Mouse (Mus musculus) hindbrain, embryonic 11.5 days (tissue): ENCODE results near the gene Rd3l. TPM values are rescaled to one million over a fixed set of nuclear protein-coding genes. Genes with fewer than 3 reads are reported as not detected.

Experiments
- ATAC-seq: fragments of 200-750 bp; cut with Nextera tagmentation; 2 replicates; pipeline ENCODE4 v1.8.0; 2017; ENCODE audit warnings: mild to moderate bottlenecking, moderate TSS enrichment, moderate library complexity; ENCODE audit not compliant: low FRiP score
- DNase-seq: peaks from one replicate; pipeline ENCODE4 v3.0.0-alpha.2; 2015; ENCODE audit warnings: low spot score
- H3K27ac ChIP-seq: fragments of 300-500 bp; sonication (generic); 2 replicates; pipeline ENCODE4 v1.5.1; 2014; ENCODE audit warnings: mild to moderate bottlenecking, low read depth, low read length
- H3K27me3 ChIP-seq: fragments of 300-500 bp; sonication (generic); 2 replicates; pipeline ENCODE4 v1.6.1; 2014; ENCODE audit warnings: mild to moderate bottlenecking, low read length, moderate library complexity, mixed read lengths; ENCODE audit not compliant: control insufficient read depth, insufficient read depth
- H3K36me3 ChIP-seq: fragments of 300-500 bp; sonication (generic); 2 replicates; pipeline ENCODE4 v1.6.1; 2014; ENCODE audit warnings: mild to moderate bottlenecking, low read length, moderate library complexity, mixed read lengths; ENCODE audit not compliant: control insufficient read depth, insufficient read depth
- H3K4me1 ChIP-seq: fragments of 300-500 bp; sonication (generic); replicated peaks from 2 replicates; pipeline ENCODE4 v1.6.1; 2014; ENCODE audit warnings: low read length, mixed read lengths; ENCODE audit not compliant: control insufficient read depth, insufficient read depth
- H3K4me2 ChIP-seq: fragments of 300-500 bp; sonication (generic); replicated peaks from 2 replicates; pipeline ENCODE4 v1.6.1; 2014; ENCODE audit warnings: mild to moderate bottlenecking, low read depth, low read length
- H3K4me3 ChIP-seq: fragments of 300-500 bp; sonication (generic); 2 replicates; pipeline ENCODE4 v1.5.1; 2014; ENCODE audit warnings: low read depth, low read length
- H3K9ac ChIP-seq: fragments of 300-500 bp; sonication (generic); 2 replicates; pipeline ENCODE4 v1.6.1; 2014; ENCODE audit warnings: low read depth, low read length
- H3K9me3 ChIP-seq: fragments of 300-500 bp; sonication (generic); 2 replicates; pipeline ENCODE4 v1.6.1; 2016; ENCODE audit warnings: low read length; ENCODE audit not compliant: control insufficient read depth
- WGBS: fragments of 180-500 bp; shearing (Covaris S2); extraction: QIAGEN DNeasy Blood & Tissue Kit; methylation state at CpG from one replicate; pipeline ENCODE4 v1.1.7; 2014; 5-methylcytosine and 5-hydroxymethylcytosine counted together
- polyA plus RNA-seq: library from polyadenylated mRNA; unstranded; fragments of >200 nt; fragmentation: Nextera tagmentation; extraction: Ambion mirVana; gene quantifications from 2 replicates; pipeline ENCODE4 v1.2.1, GENCODE M21; 2014

The Rd3l gene
- polyA plus RNA-seq, 1 experiment from 2014 or later, result not detected

- WGBS, result 67% methylated on average over 6 of the region's 6 CpGs
- H3K27ac ChIP-seq, result no peak overlapping the region
- H3K36me3 ChIP-seq, result no peaks in the 10 kb centered on the region
- H3K4me1 ChIP-seq, result no peaks in the 10 kb centered on the region
- no peak overlapping the region for H3K9ac ChIP-seq
- no peak overlapping the region for H3K4me2 ChIP-seq
- no peak overlapping the region for H3K4me3 ChIP-seq
- ATAC-seq, result no peak
- H3K9me3 ChIP-seq, result no peaks in the 10 kb centered on the region
- no peak for DNase-seq
- no peaks in the 10 kb centered on the region for H3K27me3 ChIP-seq
These were observed 4.0 kb downstream of the Rd3l start for GRCm38 (mm10) chr12:111977138-111977537.

- Histone ChIP-seq H3K27me3 (no peaks in the 10 kb centered on the region), H3K4me2 (no peak overlapping the region), H3K27ac (no peak overlapping the region), H3K4me1 (no peaks in the 10 kb centered on the region), H3K36me3 (no peaks in the 10 kb centered on the region), H3K9me3 (no peaks in the 10 kb centered on the region), H3K9ac (no peak overlapping the region), H3K4me3 (no peak overlapping the region)
- no peak for DNase-seq
- no peak for ATAC-seq
- WGBS, result 85% methylated on average over 6 of the region's 6 CpGs
These were observed 6.5 kb downstream of the Rd3l start for GRCm38 (mm10) chr12:111974578-111974977.

- Histone ChIP-seq H3K4me3 (no peak overlapping the region), H3K27ac (no peak overlapping the region), H3K4me2 (no peak overlapping the region), H3K9ac (no peak overlapping the region), H3K36me3 (no peaks in the 10 kb centered on the region), H3K9me3 (no peaks in the 10 kb centered on the region), H3K27me3 (no peaks in the 10 kb centered on the region), H3K4me1 (no peaks in the 10 kb centered on the region)
- WGBS, result 92% methylated on average over 10 of the region's 10 CpGs
- ATAC-seq (no peak), DNase-seq (no peak)
These were observed 8.6 kb downstream of the Rd3l start for GRCm38 (mm10) chr12:111972504-111972903.

GRCm38 (mm10) chr12:111971231-111971686 is 9.9 kb downstream of the Rd3l start, which contains the start of gene Tdrd9:
Gene Tdrd9 (plus strand): TSS chr12:111971559.
- H3K27me3 ChIP-seq, result no peaks in the 10 kb centered on the region
- peaks cover 1% of the 10 kb centered on the region; the same call in 1 of the 2 replicates for H3K4me1 ChIP-seq
- H3K27ac ChIP-seq, result no peak within 1 kb of the TSS
- no peak within 1 kb of the TSS for H3K4me3 ChIP-seq
- no peak for DNase-seq
- no peaks in the 10 kb centered on the region for H3K9me3 ChIP-seq
- ATAC-seq, result no peak
- H3K4me2 ChIP-seq, result no peak within 1 kb of the TSS
- H3K36me3 ChIP-seq, result no peaks in the 10 kb centered on the region
- H3K9ac ChIP-seq, result no peak within 1 kb of the TSS
- 88% methylated on average over 18 of the region's 18 CpGs for WGBS

GRCm38 (mm10) chr12:111970085-111970484 is 11.0 kb downstream of the Rd3l start:
- Histone ChIP-seq H3K4me2 (no peak overlapping the region), H3K27me3 (no peaks in the 10 kb centered on the region), H3K9ac (no peak overlapping the region), H3K4me3 (no peak overlapping the region), H3K36me3 (no peaks in the 10 kb centered on the region), H3K27ac (no peak overlapping the region), H3K9me3 (no peaks in the 10 kb centered on the region), H3K4me1 (peaks cover 2% of the 10 kb centered on the region; the same call in 1 of the 2 replicates)
- ATAC-seq (no peak), DNase-seq (no peak)
- 82% methylated on average over 4 of the region's 4 CpGs for WGBS

GRCm38 (mm10) chr12:111966683-111967173 is 14.4 kb downstream of the Rd3l start, which contains the start of gene Atp5mpl:
Gene Atp5mpl (minus strand): TSS chr12:111966977.
- Histone ChIP-seq H3K9me3 (no peaks in the 10 kb centered on the region), H3K27ac (peak within 1 kb of the TSS; percentile 20; the same call in 1 of the 2 replicates), H3K4me1 (peaks cover 2% of the 10 kb centered on the region; the same call in 1 of the 2 replicates), H3K4me2 (peak within 1 kb of the TSS; percentile 92), H3K9ac (peak within 1 kb of the TSS; percentile 96), H3K27me3 (no peaks in the 10 kb centered on the region), H3K36me3 (no peaks in the 10 kb centered on the region), H3K4me3 (peak within 1 kb of the TSS; percentile 90)
- DNase-seq (peak; percentile 98), ATAC-seq (peak; percentile 90)
- under 1% methylated on average over 37 of the region's 37 CpGs for WGBS

- peaks cover 7% of the 10 kb centered on the region for H3K36me3 ChIP-seq
- no peaks in the 10 kb centered on the region for H3K27me3 ChIP-seq
- H3K9ac ChIP-seq, result no peak overlapping the region
- ATAC-seq (no peak), DNase-seq (no peak)
- no peak overlapping the region for H3K27ac ChIP-seq
- WGBS, result 86% methylated on average over 5 of the region's 5 CpGs
- H3K4me1 ChIP-seq, result peaks cover 2% of the 10 kb centered on the region; the same call in 1 of the 2 replicates
- no peak overlapping the region for H3K4me2 ChIP-seq
- no peak overlapping the region for H3K4me3 ChIP-seq
- no peaks in the 10 kb centered on the region for H3K9me3 ChIP-seq
These were observed 17.8 kb downstream of the Rd3l start for GRCm38 (mm10) chr12:111963339-111963738.

- ATAC-seq (peak; percentile 54; the same call in 1 of the 2 replicates), DNase-seq (peak; percentile 79)
- no peak overlapping the region for H3K4me3 ChIP-seq
- no peaks in the 10 kb centered on the region for H3K27me3 ChIP-seq
- H3K9me3 ChIP-seq, result no peaks in the 10 kb centered on the region
- no peak overlapping the region for H3K27ac ChIP-seq
- H3K9ac ChIP-seq, result no peak overlapping the region
- peaks cover 7% of the 10 kb centered on the region for H3K36me3 ChIP-seq
- WGBS, result 51% methylated on average over 9 of the region's 9 CpGs
- no peak overlapping the region for H3K4me2 ChIP-seq
- no peaks in the 10 kb centered on the region for H3K4me1 ChIP-seq
These were observed 22.8 kb downstream of the Rd3l start for GRCm38 (mm10) chr12:111958101-111958865.

GRCm38 (mm10) chr12:111956173-111956572 is 24.9 kb downstream of the Rd3l start:
- no peak overlapping the region for H3K4me3 ChIP-seq
- 71% methylated on average over 5 of the region's 5 CpGs for WGBS
- H3K4me1 ChIP-seq, result no peaks in the 10 kb centered on the region
- H3K36me3 ChIP-seq, result peaks cover 7% of the 10 kb centered on the region
- no peak overlapping the region for H3K4me2 ChIP-seq
- H3K27me3 ChIP-seq, result no peaks in the 10 kb centered on the region
- ATAC-seq (no peak), DNase-seq (no peak)
- no peaks in the 10 kb centered on the region for H3K9me3 ChIP-seq
- no peak overlapping the region for H3K9ac ChIP-seq
- H3K27ac ChIP-seq, result no peak overlapping the region
